Mouse (Mus musculus): ENCODE data around the gene Rhoh.

DNA sequence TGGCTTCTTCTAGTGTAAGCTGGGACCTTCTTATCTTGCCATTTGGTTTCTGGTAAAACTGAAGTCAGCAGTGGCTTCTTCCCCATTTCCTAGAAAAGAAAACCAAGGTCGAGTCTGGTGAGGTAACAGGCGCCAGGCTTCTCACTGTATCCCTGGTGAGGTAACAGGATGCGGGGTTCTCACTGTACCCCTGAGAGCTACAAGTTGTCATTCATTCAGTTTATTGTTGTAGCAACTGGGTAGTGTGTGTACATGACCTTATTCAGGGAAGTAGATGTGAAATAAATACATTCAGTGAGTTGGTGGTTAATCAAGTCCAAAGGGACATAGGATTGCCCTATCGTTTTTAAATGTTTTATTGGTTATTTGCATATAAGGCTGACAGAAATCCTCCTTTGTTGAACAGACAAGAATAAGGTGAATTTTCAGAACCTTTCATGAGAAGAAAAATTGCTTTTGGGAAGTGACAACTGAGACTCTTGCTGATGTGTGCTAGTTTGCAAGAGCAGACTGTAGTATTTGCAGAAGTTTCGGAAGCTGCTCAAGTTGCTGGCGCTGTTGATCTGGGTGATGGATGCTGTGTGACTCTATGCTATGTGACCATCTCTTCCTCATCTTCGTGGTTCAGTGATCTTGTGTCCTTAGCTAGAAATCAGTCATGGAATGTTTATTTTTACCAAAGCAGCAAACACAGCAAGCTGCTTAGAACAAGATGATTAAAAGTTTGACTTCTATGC, 6.5 kb downstream of the Rhoh start:
- TF ChIP-seq POLR2A (IDR thresholded peaks at IDR 0.05; ENCODE audit: borderline replicate concordance, extremely low read depth, insufficient read depth, insufficient read length, poor library complexity, severe bottlenecking): no peak
- TF ChIP-seq CTCF (IDR thresholded peaks at IDR 0.05; ENCODE audit: borderline replicate concordance, extremely low read depth, insufficient read depth, insufficient read length): no peak
